Mouse (Mus musculus) liver, embryonic 16.5 days (tissue): ENCODE measurements around the gene March5. TPM values are rescaled to one million over a fixed set of nuclear protein-coding genes. Genes with fewer than 3 reads are reported as not detected.
A peak's percentile ranks its signal among the peaks of the same experiment; 100 is the strongest.

Source experiments
- ATAC-seq: fragments of 200-750 bp; cut with Nextera tagmentation; 2 replicates; pipeline ENCODE4 v1.8.0; 2017; ENCODE audit warnings: low read depth, mild to moderate bottlenecking, moderate number of reproducible peaks, moderate library complexity
- H3K27ac ChIP-seq: fragments of 300-500 bp; sonication (generic); 2 replicates; pipeline ENCODE4 v1.5.1; 2014; ENCODE audit warnings: mild to moderate bottlenecking, low read length
- H3K27me3 ChIP-seq: fragments of 300-500 bp; sonication (generic); 2 replicates; pipeline ENCODE4 v1.6.1; 2014; ENCODE audit warnings: low read depth, low read length, mixed read lengths; ENCODE audit not compliant: control insufficient read depth, insufficient read depth
- H3K36me3 ChIP-seq: fragments of 300-500 bp; sonication (generic); 2 replicates; pipeline ENCODE4 v1.6.1; 2014; ENCODE audit warnings: mild to moderate bottlenecking; ENCODE audit not compliant: control insufficient read depth, insufficient read depth
- H3K4me1 ChIP-seq: fragments of 300-500 bp; sonication (generic); 2 replicates; pipeline ENCODE4 v1.6.1; 2014; ENCODE audit warnings: low read depth, low read length, mixed read lengths; ENCODE audit not compliant: control insufficient read depth
- H3K4me2 ChIP-seq: fragments of 300-500 bp; sonication (generic); 2 replicates; pipeline ENCODE4 v1.6.1; 2014; ENCODE audit warnings: low read depth, low read length, mixed read lengths
- H3K4me3 ChIP-seq: fragments of 300-500 bp; sonication (generic); 2 replicates; pipeline ENCODE4 v1.5.1; 2014; ENCODE audit warnings: low read depth, mild to moderate bottlenecking, low read length
- H3K9ac ChIP-seq: fragments of 300-500 bp; sonication (generic); 2 replicates; pipeline ENCODE4 v1.6.1; 2014; ENCODE audit warnings: low read depth, low read length
- H3K9me3 ChIP-seq: fragments of 300-500 bp; sonication (generic); replicated peaks from 2 replicates; pipeline ENCODE4 v1.6.1; 2016; ENCODE audit warnings: low read length; ENCODE audit not compliant: control insufficient read depth
- WGBS: fragments of 180-500 bp; shearing (Covaris S2); extraction: QIAGEN DNeasy Blood & Tissue Kit; methylation state at CpG from one replicate; pipeline ENCODE4 v1.1.7; 2014; ENCODE audit not compliant: insufficient replicate concordance; 5-methylcytosine and 5-hydroxymethylcytosine counted together
- polyA plus RNA-seq: library from polyadenylated mRNA; unstranded; fragments of >200 nt; fragmentation: Nextera tagmentation; extraction: Ambion mirVana; gene quantifications from 2 replicates; pipeline ENCODE4 v1.2.1, GENCODE M21; 2015

March5 gene
- polyA plus RNA-seq, 1 experiment from 2014 or later, result 145 TPM

- no peaks in the 10 kb centered on the region for H3K27me3 ChIP-seq
- H3K27ac ChIP-seq, result no peak overlapping the region
- H3K9me3 ChIP-seq, result peaks cover 3% of the 10 kb centered on the region; the same call in 1 of the 2 replicates
- no peak overlapping the region for H3K9ac ChIP-seq
- H3K4me1 ChIP-seq, result peaks cover 24% of the 10 kb centered on the region
- no peaks in the 10 kb centered on the region for H3K36me3 ChIP-seq
- no peak for ATAC-seq
- H3K4me3 ChIP-seq, result no peak overlapping the region
- 37% methylated on average over 2 of the region's 2 CpGs for WGBS
- no peak overlapping the region for H3K4me2 ChIP-seq
Measured at GRCm38 (mm10) chr19:37242707-37243106, 35.4 kb downstream of the March5 start.

GRCm38 (mm10) chr19:37246859-37247258 is 39.5 kb downstream of the March5 start:
- peaks cover 3% of the 10 kb centered on the region; the same call in 1 of the 2 replicates for H3K4me1 ChIP-seq
- peaks cover 3% of the 10 kb centered on the region; the same call in 1 of the 2 replicates for H3K9me3 ChIP-seq
- H3K27me3 ChIP-seq, result no peaks in the 10 kb centered on the region
- 23% methylated on average over 3 of the region's 3 CpGs for WGBS
- H3K9ac ChIP-seq, result no peak overlapping the region
- H3K36me3 ChIP-seq, result no peaks in the 10 kb centered on the region
- no peak overlapping the region for H3K27ac ChIP-seq
- ATAC-seq, result no peak
- no peak overlapping the region for H3K4me2 ChIP-seq
- no peak overlapping the region for H3K4me3 ChIP-seq

GRCm38 (mm10) chr19:37248199-37248598 is 40.9 kb downstream of the March5 start:
- no peak for ATAC-seq
- H3K36me3 ChIP-seq, result no peaks in the 10 kb centered on the region
- no peak overlapping the region for H3K9ac ChIP-seq
- H3K27me3 ChIP-seq, result no peaks in the 10 kb centered on the region
- peaks cover 3% of the 10 kb centered on the region; the same call in 1 of the 2 replicates for H3K9me3 ChIP-seq
- 39% methylated on average over 3 of the region's 3 CpGs for WGBS
- no peak overlapping the region for H3K4me3 ChIP-seq
- no peak overlapping the region for H3K27ac ChIP-seq
- H3K4me2 ChIP-seq, result no peak overlapping the region
- peaks cover 3% of the 10 kb centered on the region; the same call in 1 of the 2 replicates for H3K4me1 ChIP-seq

- Histone ChIP-seq H3K4me3 (no peak overlapping the region), H3K9ac (no peak overlapping the region), H3K4me1 (no peaks in the 10 kb centered on the region; the same call in 1 of the 2 replicates), H3K9me3 (no peaks in the 10 kb centered on the region), H3K4me2 (no peak overlapping the region), H3K36me3 (no peaks in the 10 kb centered on the region), H3K27me3 (no peaks in the 10 kb centered on the region), H3K27ac (no peak overlapping the region)
- WGBS, result 57% methylated on average over 6 of the region's 6 CpGs
- ATAC-seq, result peak; percentile 43; the same call in 1 of the 2 replicates
Measured at GRCm38 (mm10) chr19:37252104-37252503, 44.8 kb downstream of the March5 start.

- Histone ChIP-seq H3K27ac (no peak overlapping the region), H3K36me3 (no peaks in the 10 kb centered on the region), H3K9me3 (no peaks in the 10 kb centered on the region), H3K4me2 (no peak overlapping the region), H3K27me3 (no peaks in the 10 kb centered on the region), H3K4me1 (no peaks in the 10 kb centered on the region; the same call in 1 of the 2 replicates), H3K9ac (no peak overlapping the region), H3K4me3 (no peak overlapping the region)
- no peak for ATAC-seq
- 74% methylated on average over 9 of the region's 9 CpGs for WGBS
Measured at GRCm38 (mm10) chr19:37255321-37255720, 48.0 kb downstream of the March5 start.

- 62% methylated on average over 4 of the region's 4 CpGs for WGBS
- no peak overlapping the region for H3K4me3 ChIP-seq
- no peaks in the 10 kb centered on the region for H3K9me3 ChIP-seq
- peak overlapping the region; percentile 24 for H3K4me2 ChIP-seq
- no peak for ATAC-seq
- no peak overlapping the region for H3K9ac ChIP-seq
- H3K36me3 ChIP-seq, result no peaks in the 10 kb centered on the region
- no peaks in the 10 kb centered on the region for H3K27me3 ChIP-seq
- H3K27ac ChIP-seq, result peak overlapping the region; percentile 38; the same call in 1 of the 2 replicates
- H3K4me1 ChIP-seq, result peaks cover 6% of the 10 kb centered on the region
Measured at GRCm38 (mm10) chr19:37262389-37262788, 55.0 kb downstream of the March5 start.

GRCm38 (mm10) chr19:37263566-37263942 is 56.2 kb downstream of the March5 start:
- peak overlapping the region; percentile 71 for H3K27ac ChIP-seq
- H3K4me2 ChIP-seq, result 0 out of 2 replicates have a peak overlapping the region, but pooled peaks have one; percentile 12
- ATAC-seq, result no peak

GRCm38 (mm10) chr19:37263943-37264897 is 56.9 kb downstream of the March5 start:
- Histone ChIP-seq H3K4me2 (peak overlapping the region; percentile 33), H3K9ac (peak overlapping the region; percentile 6; the same call in 1 of the 2 replicates), H3K27ac (peak overlapping the region; percentile 71), H3K4me3 (peak overlapping the region; percentile 43), H3K36me3 (no peaks in the 10 kb centered on the region), H3K27me3 (no peaks in the 10 kb centered on the region), H3K4me1 (peaks cover 6% of the 10 kb centered on the region), H3K9me3 (no peaks in the 10 kb centered on the region)
- whole genome bisulfite sequencing, result 61% methylated on average over 23 of the region's 23 CpGs
- peak; percentile 68 for ATAC-seq

More at GRCm38 (mm10) chr19:37263566-37263942, 56.2 kb downstream of the March5 start:
- Histone ChIP-seq H3K27me3 (no peaks in the 10 kb centered on the region), H3K9me3 (no peaks in the 10 kb centered on the region), H3K36me3 (no peaks in the 10 kb centered on the region), H3K4me3 (peak overlapping the region; percentile 43), H3K9ac (peak overlapping the region; percentile 6; the same call in 1 of the 2 replicates), H3K4me1 (peaks cover 6% of the 10 kb centered on the region)
- WGBS, result 52% methylated on average over 8 of the region's 8 CpGs
